ENCODE assay signal across 8 mouse cellular contexts in the genomic region with DNA sequence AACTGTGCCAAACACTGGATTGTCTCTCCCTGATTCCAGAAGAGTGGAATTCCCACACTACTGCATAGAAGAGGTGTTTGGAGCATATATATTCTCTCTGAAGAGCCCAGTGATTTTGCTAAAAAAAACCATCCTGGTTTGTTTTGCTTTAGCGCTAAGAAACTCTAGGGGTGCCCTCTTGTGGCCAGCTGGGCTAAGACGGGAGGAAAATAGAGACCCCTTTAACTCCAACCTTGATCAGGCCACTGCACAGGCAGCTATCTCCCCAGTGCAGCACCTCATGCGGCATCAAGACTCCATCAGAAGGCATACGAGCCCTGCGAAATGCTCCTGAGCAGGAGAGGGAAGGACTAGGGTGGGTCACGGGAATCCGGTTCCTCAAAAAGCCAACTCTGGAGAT. TPM values are rescaled to one million over a fixed set of nuclear protein-coding genes. Genes with fewer than 3 reads are reported as not detected.
DNase-seq lines count a peak whose midpoint lies in the region; ATAC-seq lines count a peak whose summit lies in the region.
"Had no signal": no experiment of that assay in that cellular context is flagged by ENCODE, and none has a peak within 500 bp of the region (broad histone marks: within the 10 kb centered on the region; RNA-seq: fewer than 3 reads in every experiment).

No protein-coding gene starts in this region.

- no peaks in the 10 kb centered on the region for H3K36me3 ChIP-seq in forebrain, embryonic 12.5 days (replicated peaks)
- H3K36me3 ChIP-seq in hindbrain, embryonic 12.5 days, result no peaks in the 10 kb centered on the region

- intact Hi-C loops in left cerebral cortex, postnatal 14 days (cut with DNase I), result loop anchor here (1.0 kb wide), 1 partner anchor 25 kb away; a partner anchor contains a TSS

- H3K9ac ChIP-seq in forebrain, embryonic 12.5 days, result peak overlapping the region; percentile 33; the same call in 1 of the 2 replicates
- no peak overlapping the region for H3K9ac ChIP-seq in hindbrain, embryonic 12.5 days

- H3K4me2 ChIP-seq in forebrain, embryonic 12.5 days, result peak overlapping the region; percentile 40
- H3K4me2 ChIP-seq in hindbrain, embryonic 12.5 days (replicated peaks), result peak overlapping the region; percentile 20; the same call in 1 of the 2 replicates

- no peaks in the 10 kb centered on the region for H3K4me1 ChIP-seq in forebrain, embryonic 12.5 days
- no peaks in the 10 kb centered on the region for H3K4me1 ChIP-seq in hindbrain, embryonic 12.5 days

- no peaks in the 10 kb centered on the region for H3K9me3 ChIP-seq in forebrain, embryonic 12.5 days
- H3K9me3 ChIP-seq in hindbrain, embryonic 12.5 days (replicated peaks), result no peaks in the 10 kb centered on the region

- DNase-seq in R1 (ENCODE audit: low read depth, low spot score), result peak; percentile 79
- DNase-seq in c-Kit-positive CD71-positive TER-119-positive erythroid progenitor cells, embryonic 14.5 days (ENCODE audit: low spot score), result peak; percentile 46
- DNase-seq in left cerebral cortex, postnatal 14 days (ENCODE audit: low spot score in 2 of 2), result peak; percentile 73 to 74
- DNase-seq in spleen, adult 18-20 months, result peak; percentile 25 to 68

- H3K27ac ChIP-seq in forebrain, embryonic 12.5 days, result no peak overlapping the region
- H3K27ac ChIP-seq in hindbrain, embryonic 12.5 days, result no peak overlapping the region
- H3K27ac ChIP-seq: macrophage had no signal

- WGBS in forebrain, embryonic 12.5 days, result 10% methylated on average over 7 of the region's 7 CpGs
- 8% methylated on average over 7 of the region's 7 CpGs for WGBS in hindbrain, embryonic 12.5 days

- peaks cover 27% of the 10 kb centered on the region for H3K27me3 ChIP-seq in forebrain, embryonic 12.5 days
- peaks cover 18% of the 10 kb centered on the region for H3K27me3 ChIP-seq in hindbrain, embryonic 12.5 days

- ATAC-seq in forebrain, embryonic 12.5 days (ENCODE audit: low FRiP score), result no peak
- no peak for ATAC-seq in hindbrain, embryonic 12.5 days (ENCODE audit: low FRiP score)
- peak; percentile 94 for ATAC-seq in megakaryocyte progenitor cell, adult 5-6 weeks (replicated peaks; ENCODE audit: poor library complexity)

- peak overlapping the region; percentile 13 for H3K4me3 ChIP-seq in forebrain, embryonic 12.5 days (replicated peaks)
- H3K4me3 ChIP-seq in hindbrain, embryonic 12.5 days, result no peak overlapping the region

RNA-seq across cellular contexts. Expression of a gene that starts 6.3 kb away (rescaled TPM):
- not detected in 2 replicates for polyA plus RNA-seq in forebrain, embryonic 12.5 days (2016; fragmentation: Nextera tagmentation; extraction: Ambion mirVana)
- 0.12 TPM in 2 replicates for polyA plus RNA-seq in hindbrain, embryonic 12.5 days (2016; fragmentation: Nextera tagmentation; extraction: Ambion mirVana)
- 1 to 10 TPM; 1.5 to 1.9 TPM for total RNA-seq in left cerebral cortex, postnatal 14 days (2021)
- total RNA-seq in megakaryocyte progenitor cell, adult 5-6 weeks (2015), result not detected in 2 replicates
- total RNA-seq in megakaryocyte progenitor cell, adult 5-6 weeks (2017), result not detected in 2 replicates
- polyA plus RNA-seq: macrophage had no signal

RNA-seq across cellular contexts. Expression of a gene that starts 24.7 kb away (rescaled TPM):
- polyA plus RNA-seq in forebrain, embryonic 12.5 days (2016; fragmentation: Nextera tagmentation; extraction: Ambion mirVana), result 0.19 and 0.55 TPM in 2 replicates
- 0.41 and 0.65 TPM in 2 replicates for polyA plus RNA-seq in hindbrain, embryonic 12.5 days (2016; fragmentation: Nextera tagmentation; extraction: Ambion mirVana)
- 1 to 10 TPM; 3.7 to 5.7 TPM for total RNA-seq in left cerebral cortex, postnatal 14 days (2021)
- not detected in 2 replicates for total RNA-seq in megakaryocyte progenitor cell, adult 5-6 weeks (2015)
- not detected in 2 replicates for total RNA-seq in megakaryocyte progenitor cell, adult 5-6 weeks (2017)
- polyA plus RNA-seq: macrophage had no signal

RNA-seq across cellular contexts. Expression of a gene that starts 28.1 kb away (rescaled TPM):
- 0.11 TPM in 1 of 2 replicates, not detected in the other for polyA plus RNA-seq in forebrain, embryonic 12.5 days (2016; fragmentation: Nextera tagmentation; extraction: Ambion mirVana)
- 0.26 and 0.29 TPM in 2 replicates for polyA plus RNA-seq in hindbrain, embryonic 12.5 days (2016; fragmentation: Nextera tagmentation; extraction: Ambion mirVana)
- total RNA-seq in left cerebral cortex, postnatal 14 days (2021), result under 1 TPM; 0.27 to 0.51 TPM
- not detected in 2 replicates for total RNA-seq in megakaryocyte progenitor cell, adult 5-6 weeks (2015)
- not detected in 2 replicates for total RNA-seq in megakaryocyte progenitor cell, adult 5-6 weeks (2017)

RNA-seq across cellular contexts. Expression of a gene that starts 30.2 kb away (rescaled TPM):
- polyA plus RNA-seq in forebrain, embryonic 12.5 days (2016; fragmentation: Nextera tagmentation; extraction: Ambion mirVana), result 0.31 and 0.43 TPM in 2 replicates
- polyA plus RNA-seq in hindbrain, embryonic 12.5 days (2016; fragmentation: Nextera tagmentation; extraction: Ambion mirVana), result 0.25 and 0.49 TPM in 2 replicates
- total RNA-seq in left cerebral cortex, postnatal 14 days (2021), result under 1 TPM; 0.55 to 0.70 TPM
- total RNA-seq in megakaryocyte progenitor cell, adult 5-6 weeks (2015), result not detected in 2 replicates
- not detected in 2 replicates for total RNA-seq in megakaryocyte progenitor cell, adult 5-6 weeks (2017)
- polyA plus RNA-seq: macrophage had no signal

RNA-seq across cellular contexts. Expression of a gene that starts 47.2 kb away (rescaled TPM):
- not detected in 2 replicates for polyA plus RNA-seq in forebrain, embryonic 12.5 days (2016; fragmentation: Nextera tagmentation; extraction: Ambion mirVana)
- 0.06 and 0.07 TPM in 2 replicates for polyA plus RNA-seq in hindbrain, embryonic 12.5 days (2016; fragmentation: Nextera tagmentation; extraction: Ambion mirVana)
- 1 to 10 TPM; 3.7 to 4.1 TPM for total RNA-seq in left cerebral cortex, postnatal 14 days (2021)
- total RNA-seq in megakaryocyte progenitor cell, adult 5-6 weeks (2015), result 0.07 TPM in 1 of 2 replicates, not detected in the other
- 0.44 TPM in 1 of 2 replicates, not detected in the other for total RNA-seq in megakaryocyte progenitor cell, adult 5-6 weeks (2017)
- polyA plus RNA-seq: macrophage had no signal

Comparison
In these comparisons a context has a peak if more than half of its experiments do, and no peak if none do; other contexts are left out.
1. RNA of a gene that starts 24.7 kb away (total RNA-seq): 3.7 to 5.7 TPM in left cerebral cortex, postnatal 14 days; not detected in megakaryocyte progenitor cell, adult 5-6 weeks; every median in the first group is over 4 times any median in the second.
2. Peak in every context shown above with its lines, with median percentiles within 50 percentile points of each other: DNase-seq.